Mouse (Mus musculus) hindbrain, embryonic 16.5 days (tissue): ENCODE results near the gene Arhgef5. TPM values are rescaled to one million over a fixed set of nuclear protein-coding genes. Genes with fewer than 3 reads are reported as not detected.
A peak's percentile ranks its signal among the peaks of the same experiment; 100 is the strongest.
"Not testable (repeated sequence)": the region's sequence is repeated elsewhere in the genome, so short reads cannot be mapped to it uniquely, and the experiment has no call there.

Experiments used
- ATAC-seq: fragments of 200-750 bp; cut with Nextera tagmentation; 2 replicates; pipeline ENCODE4 v1.8.0; 2017; ENCODE audit warnings: moderate TSS enrichment, moderate library complexity
- H3K27ac ChIP-seq: fragments of 300-500 bp; sonication (generic); 2 replicates; pipeline ENCODE4 v1.5.1; 2014; ENCODE audit warnings: low read depth, mild to moderate bottlenecking, control low read depth, low read length, moderate library complexity
- H3K27me3 ChIP-seq: fragments of 300-500 bp; sonication (generic); replicated peaks from 2 replicates; pipeline ENCODE4 v1.6.1; 2014; ENCODE audit warnings: low read length; ENCODE audit not compliant: control insufficient read depth, insufficient read depth
- H3K36me3 ChIP-seq: fragments of 300-500 bp; sonication (generic); 2 replicates; pipeline ENCODE4 v1.6.1; 2014; ENCODE audit warnings: mild to moderate bottlenecking, low read length, moderate library complexity, mixed read lengths; ENCODE audit not compliant: control insufficient read depth, insufficient read depth
- H3K4me1 ChIP-seq: fragments of 300-500 bp; sonication (generic); 2 replicates; pipeline ENCODE4 v1.6.1; 2014; ENCODE audit warnings: low read depth, low read length; ENCODE audit not compliant: control insufficient read depth, insufficient read depth
- H3K4me2 ChIP-seq: fragments of 300-500 bp; sonication (generic); 2 replicates; pipeline ENCODE4 v1.6.1; 2014; ENCODE audit warnings: mild to moderate bottlenecking, low read length, control low read depth, moderate library complexity
- H3K4me3 ChIP-seq: fragments of 300-500 bp; sonication (generic); 2 replicates; pipeline ENCODE4 v1.5.1; 2014; ENCODE audit warnings: mild to moderate bottlenecking, low read length, control low read depth, moderate library complexity
- H3K9ac ChIP-seq: fragments of 300-500 bp; sonication (generic); 2 replicates; pipeline ENCODE4 v1.6.1; 2014; ENCODE audit warnings: low read depth, mild to moderate bottlenecking, control low read depth, low read length, moderate library complexity
- H3K9me3 ChIP-seq: fragments of 300-500 bp; sonication (generic); 2 replicates; pipeline ENCODE4 v1.6.1; 2014; ENCODE audit warnings: mild to moderate bottlenecking, low read length, moderate library complexity; ENCODE audit not compliant: control insufficient read depth
- WGBS: fragments of 180-500 bp; shearing (Covaris S2); extraction: QIAGEN DNeasy Blood & Tissue Kit; methylation state at CpG from one replicate; pipeline ENCODE4 v1.1.7; 2014; 5-methylcytosine and 5-hydroxymethylcytosine counted together
- polyA plus RNA-seq: library from polyadenylated mRNA; unstranded; fragments of >200 nt; fragmentation: Nextera tagmentation; extraction: Ambion mirVana; gene quantifications from 2 replicates; pipeline ENCODE4 v1.2.1, GENCODE M21; 2015

Arhgef5 gene
- polyA plus RNA-seq = 2.0 and 3.2 TPM in 2 replicates

- Histone ChIP-seq H3K4me2 (peak within 1 kb of the TSS; percentile 91), H3K27me3 (peaks cover 11% of the 10 kb centered on the region; the same call in 1 of the 2 replicates), H3K4me1 (peaks cover 11% of the 10 kb centered on the region), H3K9ac (peak within 1 kb of the TSS; percentile 63), H3K27ac (0 out of 2 replicates have a peak within 1 kb of the TSS, but pooled peaks have one; percentile 17), H3K9me3 (no peaks in the 10 kb centered on the region), H3K4me3 (peak within 1 kb of the TSS; percentile 53), H3K36me3 (no peaks in the 10 kb centered on the region)
- ATAC-seq = peak; percentile 70
- 1% methylated on average over 30 of the region's 48 CpGs for WGBS
Observed at GRCm38 (mm10) chr6:43265363-43266041, at the start of gene Arhgef5. TSS of gene Arhgef5 (plus strand) at chr6:43265582.

- ATAC-seq, H3K9me3 ChIP-seq, H3K9ac ChIP-seq, H3K4me2 ChIP-seq, H3K4me3 ChIP-seq, H3K27ac ChIP-seq, H3K36me3 ChIP-seq, H3K27me3 ChIP-seq, H3K4me1 ChIP-seq: not testable (repeated sequence)
- 81% methylated on average over 1 of the region's 1 CpGs for WGBS
Observed at GRCm38 (mm10) chr6:43231255-43231654, 34.1 kb upstream of the Arhgef5 start, which contains the start of gene Olfr47. TSS of gene Olfr47 (plus strand) at chr6:43231529.

GRCm38 (mm10) chr6:43242061-43242460, 23.3 kb upstream of the Arhgef5 start:
- Histone ChIP-seq H3K4me3 (no peak overlapping the region), H3K36me3 (no peaks in the 10 kb centered on the region), H3K9ac (no peak overlapping the region), H3K4me1 (no peaks in the 10 kb centered on the region), H3K27me3 (no peaks in the 10 kb centered on the region), H3K4me2 (no peak overlapping the region), H3K9me3 (no peaks in the 10 kb centered on the region), H3K27ac (no peak overlapping the region)
- no peak for ATAC-seq
- 19% methylated on average over 4 of the region's 4 CpGs for WGBS

- 75% methylated on average over 3 of the region's 3 CpGs for WGBS
- no peak for ATAC-seq
- no peaks in the 10 kb centered on the region for H3K36me3 ChIP-seq
- no peaks in the 10 kb centered on the region for H3K27me3 ChIP-seq
- no peak overlapping the region for H3K9ac ChIP-seq
- H3K4me2 ChIP-seq = no peak overlapping the region
- H3K9me3 ChIP-seq = no peaks in the 10 kb centered on the region
- H3K4me3 ChIP-seq = no peak overlapping the region
- no peak overlapping the region for H3K27ac ChIP-seq
- no peaks in the 10 kb centered on the region for H3K4me1 ChIP-seq
Observed at GRCm38 (mm10) chr6:43247396-43247795, 18.0 kb upstream of the Arhgef5 start.

GRCm38 (mm10) chr6:43252994-43253393, 12.4 kb upstream of the Arhgef5 start:
- H3K27me3 ChIP-seq = no peaks in the 10 kb centered on the region
- H3K4me2 ChIP-seq = no peak overlapping the region
- no peak overlapping the region for H3K27ac ChIP-seq
- 81% methylated on average over 1 of the region's 1 CpGs for WGBS
- no peak overlapping the region for H3K4me3 ChIP-seq
- ATAC-seq = no peak
- H3K9me3 ChIP-seq = no peaks in the 10 kb centered on the region
- no peaks in the 10 kb centered on the region for H3K4me1 ChIP-seq
- H3K36me3 ChIP-seq = no peaks in the 10 kb centered on the region
- H3K9ac ChIP-seq = no peak overlapping the region

GRCm38 (mm10) chr6:43254193-43254926, 11.0 kb upstream of the Arhgef5 start:
- no peaks in the 10 kb centered on the region for H3K27me3 ChIP-seq
- WGBS = 59% methylated on average over 7 of the region's 7 CpGs
- H3K9me3 ChIP-seq = no peaks in the 10 kb centered on the region
- no peak for ATAC-seq
- no peak overlapping the region for H3K9ac ChIP-seq
- no peak overlapping the region for H3K27ac ChIP-seq
- H3K4me3 ChIP-seq = no peak overlapping the region
- no peaks in the 10 kb centered on the region for H3K36me3 ChIP-seq
- H3K4me1 ChIP-seq = no peaks in the 10 kb centered on the region
- H3K4me2 ChIP-seq = no peak overlapping the region

GRCm38 (mm10) chr6:43260756-43261155, 4.6 kb upstream of the Arhgef5 start:
- Histone ChIP-seq H3K27ac (no peak overlapping the region), H3K9me3 (no peaks in the 10 kb centered on the region), H3K4me3 (no peak overlapping the region), H3K36me3 (no peaks in the 10 kb centered on the region), H3K4me1 (peaks cover 6% of the 10 kb centered on the region), H3K27me3 (peaks cover 6% of the 10 kb centered on the region; the same call in 1 of the 2 replicates), H3K4me2 (no peak overlapping the region), H3K9ac (no peak overlapping the region)
- WGBS = 75% methylated on average over 2 of the region's 2 CpGs
- no peak for ATAC-seq

GRCm38 (mm10) chr6:43266356-43266755, 974 bp downstream of the Arhgef5 start:
- ATAC-seq = no peak
- H3K9me3 ChIP-seq = no peaks in the 10 kb centered on the region
- H3K9ac ChIP-seq = no peak overlapping the region
- peaks cover 11% of the 10 kb centered on the region; the same call in 1 of the 2 replicates for H3K27me3 ChIP-seq
- H3K27ac ChIP-seq = no peak overlapping the region
- H3K4me1 ChIP-seq = peaks cover 11% of the 10 kb centered on the region
- peak overlapping the region; percentile 91 for H3K4me2 ChIP-seq
- peak overlapping the region; percentile 53 for H3K4me3 ChIP-seq
- 13% methylated on average over 8 of the region's 8 CpGs for WGBS
- no peaks in the 10 kb centered on the region for H3K36me3 ChIP-seq

GRCm38 (mm10) chr6:43272597-43272996, 7.2 kb downstream of the Arhgef5 start:
- Histone ChIP-seq H3K27ac (no peak overlapping the region), H3K9ac (no peak overlapping the region), H3K27me3 (no peaks in the 10 kb centered on the region), H3K4me2 (no peak overlapping the region), H3K4me1 (no peaks in the 10 kb centered on the region), H3K9me3 (no peaks in the 10 kb centered on the region), H3K4me3 (no peak overlapping the region), H3K36me3 (no peaks in the 10 kb centered on the region)
- no peak for ATAC-seq
